Mouse (Mus musculus) CH12.LX (cell line): ENCODE results near the gene B3gnt8.

ENCODE experiments used
- CHD2 ChIP-seq: IDR thresholded peaks from 2 replicates; pipeline ENCODE4 v1.6.1; 2011; ENCODE audit warnings: low read length, improper control_type of control experiment
- EP300 ChIP-seq: IDR thresholded peaks from 2 replicates; pipeline ENCODE4 v1.6.1; 2011; ENCODE audit warnings: low read length, improper control_type of control experiment
- POLR2A ChIP-seq: IDR thresholded peaks from 2 replicates; pipeline ENCODE4 v1.6.1; 2011; ENCODE audit warnings: low read depth, mild to moderate bottlenecking, improper control_type of control experiment, low read length
- ZMIZ1 ChIP-seq: IDR thresholded peaks from 2 replicates; pipeline ENCODE4 v1.6.1; 2012; ENCODE audit warnings: low read depth, mild to moderate bottlenecking, inconsistent platforms, low read length, improper control_type of control experiment

GRCm38 (mm10) chr7:25606625-25607063 is 19.8 kb upstream of the B3gnt8 start:
- TF ChIP-seq EP300, result peak; percentile 45; the same call in 1 of the 2 replicates
- TF ChIP-seq CHD2, result no peak
- TF ChIP-seq ZMIZ1, result no peak
- no peak for TF ChIP-seq POLR2A
